Mouse (Mus musculus) thymus, adult 2 months (tissue): ENCODE measurements around the gene Kpna7. TPM values are rescaled to one million over a fixed set of nuclear protein-coding genes. Genes with fewer than 3 reads are reported as not detected.
"Not testable (repeated sequence)": the region's sequence is repeated elsewhere in the genome, so short reads cannot be mapped to it uniquely, and the experiment has no call there.

Source experiments
- DNase-seq: peaks from one replicate; pipeline ENCODE4 v3.0.0; 2021
- H3K27ac ChIP-seq: fragments of 200-500 bp; 2 replicates; pipeline ENCODE4 v1.5.1; 2012; ENCODE audit warnings: low read length, control low read depth; ENCODE audit not compliant: control insufficient read depth, insufficient read depth
- H3K27me3 ChIP-seq: fragments of 200-500 bp; 2 replicates; pipeline ENCODE4 v1.6.1; 2012; ENCODE audit warnings: mild to moderate bottlenecking, low read length, moderate library complexity, mixed read lengths; ENCODE audit not compliant: control insufficient read depth, insufficient read depth
- H3K36me3 ChIP-seq: fragments of 200-500 bp; 2 replicates; pipeline ENCODE4 v1.6.1; 2012; ENCODE audit warnings: mild to moderate bottlenecking, low read length, moderate library complexity; ENCODE audit not compliant: control insufficient read depth, insufficient read depth
- H3K4me1 ChIP-seq: fragments of 200-500 bp; replicated peaks from 2 replicates; pipeline ENCODE4 v1.6.1; 2012; ENCODE audit warnings: low read length; ENCODE audit not compliant: control insufficient read depth, insufficient read depth
- H3K4me3 ChIP-seq: fragments of 200-500 bp; 2 replicates; pipeline ENCODE4 v1.5.1; 2012; ENCODE audit warnings: mild to moderate bottlenecking, low read length, control low read depth, moderate library complexity; ENCODE audit not compliant: control insufficient read depth, insufficient read depth
- CTCF ChIP-seq: fragments of 200-500 bp; IDR thresholded peaks from 2 replicates; pipeline ENCODE4 v1.5.1; 2012; ENCODE audit warnings: mild to moderate bottlenecking, control low read depth, low read length, moderate library complexity, borderline replicate concordance; ENCODE audit not compliant: control insufficient read depth, poor library complexity, insufficient read depth; ENCODE audit errors: extremely low read depth
- POLR2A ChIP-seq: fragments of 200-500 bp; IDR thresholded peaks from 2 replicates; pipeline ENCODE4 v1.6.1; 2012; ENCODE audit warnings: mild to moderate bottlenecking, low read length, control low read depth, moderate library complexity; ENCODE audit not compliant: control insufficient read depth, poor library complexity, insufficient read depth; ENCODE audit errors: extremely low read depth
- WGBS: fragments of 180-500 bp; shearing (Covaris S2); methylation state at CpG from one replicate; pipeline ENCODE4 v1.1.7; 2018; 5-methylcytosine and 5-hydroxymethylcytosine counted together
- polyA plus RNA-seq: library from polyadenylated mRNA; depleted of rRNA; stranded (reverse); fragments of >200 nt; gene quantifications from 2 replicates; pipeline ENCODE4 v1.2.3, GENCODE M21; 2012

Gene Kpna7
- polyA plus RNA-seq, 1 experiment = 0.27 TPM

GRCm38 (mm10) chr5:145104328-145104727 is 20.5 kb upstream of the Kpna7 start:
- no peak for TF ChIP-seq CTCF
- no peak for TF ChIP-seq POLR2A
- 96% methylated on average over 9 of the region's 9 CpGs for WGBS
- Histone ChIP-seq H3K4me3 (no peak overlapping the region), H3K27me3 (no peaks in the 10 kb centered on the region), H3K27ac (no peak overlapping the region), H3K4me1 (no peaks in the 10 kb centered on the region), H3K36me3 (peaks cover 89% of the 10 kb centered on the region)
- no peak for DNase-seq

GRCm38 (mm10) chr5:145102706-145103105 is 18.9 kb upstream of the Kpna7 start:
- peaks cover 92% of the 10 kb centered on the region for H3K36me3 ChIP-seq
- no peaks in the 10 kb centered on the region for H3K27me3 ChIP-seq
- no peak overlapping the region for H3K27ac ChIP-seq
- TF ChIP-seq CTCF (no peak), POLR2A (no peak)
- no peak for DNase-seq
- 87% methylated on average over 4 of the region's 4 CpGs for WGBS
- no peaks in the 10 kb centered on the region for H3K4me1 ChIP-seq
- no peak overlapping the region for H3K4me3 ChIP-seq

DNA sequence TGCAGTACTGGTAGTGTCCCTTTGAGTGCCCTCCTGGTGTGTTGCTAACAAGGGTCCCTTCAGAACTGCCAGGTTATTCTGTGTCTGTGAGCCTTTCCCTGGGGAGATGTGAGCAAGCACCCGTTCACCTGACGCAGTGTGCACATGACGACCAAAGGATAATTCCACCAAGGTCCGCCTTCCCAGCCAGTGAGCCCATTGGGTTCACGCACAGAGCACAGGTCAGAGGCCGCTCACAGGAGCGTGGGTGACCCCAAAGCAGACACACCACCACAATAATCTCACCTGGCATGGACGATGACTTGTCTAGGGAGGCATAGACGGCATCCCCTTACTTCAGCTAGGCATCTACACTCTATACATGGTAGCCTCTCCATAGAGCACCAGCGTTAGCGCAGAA is 17.6 kb upstream of the Kpna7 start:
- H3K27me3 ChIP-seq, H3K4me3 ChIP-seq, H3K4me1 ChIP-seq, H3K27ac ChIP-seq, DNase-seq: not testable (repeated sequence)
- WGBS = 99% methylated on average over 11 of the region's 11 CpGs
- H3K36me3 ChIP-seq = peaks cover 92% of the 10 kb centered on the region

GRCm38 (mm10) chr5:145100960-145101359 is 17.1 kb upstream of the Kpna7 start:
- Histone ChIP-seq H3K27me3 (no peaks in the 10 kb centered on the region), H3K27ac (no peak overlapping the region), H3K36me3 (peaks cover 93% of the 10 kb centered on the region), H3K4me3 (no peak overlapping the region), H3K4me1 (no peaks in the 10 kb centered on the region)
- no peak for DNase-seq
- TF ChIP-seq CTCF (no peak), POLR2A (no peak)
- 99% methylated on average over 9 of the region's 9 CpGs for WGBS

DNA sequence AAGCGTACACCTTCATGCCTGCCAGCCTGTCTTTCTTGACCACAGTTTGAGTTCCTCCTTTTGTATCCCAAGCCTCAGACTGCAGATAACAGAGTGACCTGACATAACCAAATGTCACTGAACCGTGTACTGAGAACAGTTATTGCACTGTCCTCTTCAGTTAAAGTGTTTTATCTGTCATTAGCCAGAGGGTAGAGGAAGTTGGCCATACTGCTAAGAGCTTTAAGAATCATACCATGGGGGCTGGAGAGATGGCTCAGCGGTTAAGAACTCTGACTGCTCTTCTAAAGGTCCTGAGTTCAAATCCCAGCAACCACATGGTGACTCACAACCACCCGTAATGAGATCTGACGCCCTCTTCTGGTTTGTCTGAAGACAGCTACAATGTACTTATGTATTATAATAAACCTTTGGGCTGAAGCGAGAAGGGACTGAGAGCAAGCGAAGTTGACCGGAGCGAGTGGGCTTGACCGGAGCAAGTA is 14.6 kb upstream of the Kpna7 start:
- H3K4me1 ChIP-seq = no peaks in the 10 kb centered on the region
- H3K27ac ChIP-seq = no peak overlapping the region
- 85% methylated on average over 10 of the region's 10 CpGs for WGBS
- H3K4me3 ChIP-seq = no peak overlapping the region
- H3K27me3 ChIP-seq = no peaks in the 10 kb centered on the region
- TF ChIP-seq POLR2A (no peak), CTCF (no peak)
- H3K36me3 ChIP-seq = peaks cover 92% of the 10 kb centered on the region
- no peak for DNase-seq

DNA sequence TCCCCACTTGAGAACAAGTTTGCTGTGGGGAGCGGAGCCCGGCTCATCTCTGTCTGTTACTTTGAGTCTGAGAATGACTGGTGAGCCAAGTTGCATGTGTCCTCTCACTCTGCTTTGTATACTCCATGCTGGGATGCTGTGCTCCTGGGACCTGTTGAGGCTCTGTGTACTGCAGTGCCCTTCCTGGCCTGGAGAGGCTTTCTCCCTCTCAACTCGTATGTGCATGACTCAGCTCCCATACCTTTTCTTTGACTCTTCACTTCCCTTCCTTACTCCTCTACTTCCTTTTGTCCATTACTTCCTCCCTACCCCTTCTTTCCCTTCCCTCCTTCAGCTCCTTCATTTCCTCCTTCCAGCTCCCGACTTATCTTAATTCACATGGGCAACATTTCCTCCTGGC is 12.4 kb upstream of the Kpna7 start:
- H3K4me1 ChIP-seq = no peaks in the 10 kb centered on the region
- no peaks in the 10 kb centered on the region for H3K27me3 ChIP-seq
- no peak overlapping the region for H3K27ac ChIP-seq
- H3K4me3 ChIP-seq = no peak overlapping the region
- peaks cover 87% of the 10 kb centered on the region for H3K36me3 ChIP-seq
- no peak for TF ChIP-seq CTCF
- TF ChIP-seq POLR2A = no peak
- no peak for DNase-seq
- WGBS = 83% methylated on average over 4 of the region's 4 CpGs

DNA sequence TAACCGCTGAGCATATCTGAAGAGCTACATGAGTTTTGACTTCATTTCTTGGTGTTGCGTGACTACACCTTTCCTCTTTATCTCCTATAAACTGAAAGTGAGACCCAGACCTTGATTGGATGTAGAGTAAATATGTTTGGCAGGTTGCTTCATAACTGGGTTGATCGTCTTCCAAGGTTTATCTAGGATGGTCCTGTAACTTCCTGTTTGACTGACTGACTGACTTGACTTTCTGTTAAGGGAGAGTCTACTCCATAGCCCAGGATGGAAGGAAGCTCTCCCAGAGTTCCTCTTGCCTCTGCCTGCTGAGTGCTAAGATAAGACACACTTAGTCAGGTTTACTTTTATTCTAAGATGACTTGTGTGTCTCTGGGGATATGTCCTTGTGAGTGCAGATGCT is 6.0 kb upstream of the Kpna7 start:
- H3K36me3 ChIP-seq = peaks cover 31% of the 10 kb centered on the region
- TF ChIP-seq CTCF (no peak), POLR2A (no peak)
- H3K27ac ChIP-seq = no peak overlapping the region
- H3K27me3 ChIP-seq = no peaks in the 10 kb centered on the region
- 93% methylated on average over 3 of the region's 3 CpGs for WGBS
- no peak for DNase-seq
- no peak overlapping the region for H3K4me3 ChIP-seq
- 0 out of 2 replicates have a peak, but pooled peaks cover 3% of the 10 kb centered on the region for H3K4me1 ChIP-seq
